Mouse (Mus musculus): Measurements from ENCODE around the gene Irf2bp2. TPM values are rescaled to one million over a fixed set of nuclear protein-coding genes. Genes with fewer than 3 reads are reported as not detected.

Gene Irf2bp2
- polyA plus RNA-seq, 1 experiment = 51.5 TPM

DNA sequence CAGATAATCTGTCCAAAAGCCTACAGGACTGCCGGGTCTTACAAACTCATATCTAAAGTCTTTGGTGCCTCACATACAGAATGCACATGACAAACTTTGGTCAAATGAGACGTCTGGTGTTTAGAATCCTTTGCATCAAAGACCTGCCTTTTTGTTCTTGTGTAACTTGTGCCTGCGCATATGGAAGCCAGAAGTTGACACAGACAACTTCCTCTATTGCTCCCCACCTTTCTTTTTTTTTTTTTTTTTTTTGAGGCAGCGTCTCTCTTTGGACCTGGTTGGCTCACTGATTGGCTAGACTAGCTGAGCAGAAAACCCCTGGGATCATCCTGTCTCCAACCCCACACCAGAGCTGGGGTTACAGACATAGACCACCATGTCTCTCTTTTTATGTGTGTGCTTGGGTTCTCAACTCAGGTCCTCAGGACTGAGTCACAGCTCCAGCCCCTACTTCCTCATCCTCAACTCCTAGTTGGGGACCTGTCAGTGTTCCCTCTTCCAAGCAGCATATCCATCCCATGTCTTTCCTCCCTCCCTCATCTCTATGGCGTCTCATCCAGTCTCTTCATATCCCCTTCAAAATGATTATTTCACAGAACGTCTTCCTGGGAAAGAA, 20.6 kb downstream of the Irf2bp2 start:
- H3K4me3 ChIP-seq (replicated peaks) = no peak overlapping the region
- peaks cover 2% of the 10 kb centered on the region for H3K36me3 ChIP-seq (replicated peaks; ENCODE audit: low read length)
- H3K4me1 ChIP-seq = peaks cover 67% of the 10 kb centered on the region
- no peak for TF ChIP-seq FLI1 (IDR thresholded peaks at IDR 0.05; ENCODE audit: low read length)
- no peaks in the 10 kb centered on the region for H3K27me3 ChIP-seq (replicated peaks)
- H3K9me3 ChIP-seq = no peaks in the 10 kb centered on the region

DNA sequence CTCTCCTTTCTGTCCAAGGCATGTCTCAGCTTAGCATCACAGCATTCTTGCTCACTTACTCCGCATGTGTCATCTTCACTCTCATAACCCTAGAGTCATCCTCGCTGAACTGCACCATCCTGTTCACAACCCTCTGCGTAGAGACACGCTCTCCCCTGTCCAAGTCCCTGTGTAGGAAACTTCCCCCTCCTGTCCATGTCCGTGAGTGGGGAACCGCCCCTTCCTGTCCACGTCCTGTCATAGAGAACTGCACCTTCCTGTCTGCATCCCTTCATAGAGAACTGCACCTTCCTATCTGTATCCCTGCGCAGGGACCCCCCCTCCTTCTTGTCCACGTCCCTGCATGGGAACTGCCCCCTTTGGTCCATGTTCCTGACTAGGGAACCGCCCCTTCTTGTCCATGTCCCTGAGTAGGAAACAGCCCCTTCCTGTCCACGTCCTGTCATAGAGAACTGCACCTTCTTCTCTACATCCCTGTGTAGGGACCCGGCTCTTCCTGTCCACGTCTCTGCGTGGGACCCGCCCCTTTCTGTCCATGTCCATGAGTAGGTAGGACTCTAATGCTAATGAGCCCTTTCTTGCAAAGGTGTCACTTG, 22.6 kb downstream of the Irf2bp2 start:
- no peak for TF ChIP-seq FLI1 (IDR thresholded peaks at IDR 0.05; ENCODE audit: low read length)
- TF ChIP-seq GATA1 (IDR thresholded peaks at IDR 0.05; ENCODE audit: borderline replicate concordance, low read length) = no peak
- Histone ChIP-seq H3K36me3 (replicated peaks; ENCODE audit: low read length) (no peaks in the 10 kb centered on the region), H3K27me3 (replicated peaks) (no peaks in the 10 kb centered on the region), H3K9me3 (no peaks in the 10 kb centered on the region), H3K4me3 (replicated peaks) (peak overlapping the region; percentile 70), H3K4me1 (peaks cover 73% of the 10 kb centered on the region)

DNA sequence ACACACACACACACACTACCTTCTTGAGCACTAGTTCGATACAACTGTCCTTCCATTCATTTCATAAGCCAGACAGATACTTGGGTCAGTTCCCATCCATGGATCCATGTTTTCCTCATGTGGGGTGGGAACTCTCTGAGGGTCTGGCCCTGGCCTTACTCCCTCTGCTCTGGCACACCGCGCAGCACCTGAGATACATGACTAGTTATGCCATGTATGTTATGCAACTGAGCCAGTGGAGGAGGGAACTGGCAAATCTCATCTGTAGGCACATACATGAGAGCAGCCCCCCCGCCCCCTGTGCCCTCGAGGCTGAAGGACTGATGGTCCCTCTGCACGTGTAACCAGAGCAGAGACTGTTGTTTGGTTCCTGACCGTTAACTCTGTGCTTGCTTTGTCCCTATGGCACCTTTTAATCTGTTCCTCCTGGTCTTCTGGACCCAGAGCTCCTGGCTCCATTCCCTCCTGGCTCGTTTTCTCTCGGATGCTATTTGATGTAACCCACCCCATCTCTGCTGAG, 23.2 kb downstream of the Irf2bp2 start:
- TF ChIP-seq FLI1 (IDR thresholded peaks at IDR 0.05; ENCODE audit: low read length) = no peak
- no peak for TF ChIP-seq GATA1 (IDR thresholded peaks at IDR 0.05; ENCODE audit: borderline replicate concordance, low read length)
- H3K9me3 ChIP-seq = no peaks in the 10 kb centered on the region
- no peaks in the 10 kb centered on the region for H3K27me3 ChIP-seq (replicated peaks)
- H3K36me3 ChIP-seq (replicated peaks; ENCODE audit: low read length) = no peaks in the 10 kb centered on the region
- no peak overlapping the region for H3K4me3 ChIP-seq (replicated peaks)
- peaks cover 73% of the 10 kb centered on the region for H3K4me1 ChIP-seq

DNA sequence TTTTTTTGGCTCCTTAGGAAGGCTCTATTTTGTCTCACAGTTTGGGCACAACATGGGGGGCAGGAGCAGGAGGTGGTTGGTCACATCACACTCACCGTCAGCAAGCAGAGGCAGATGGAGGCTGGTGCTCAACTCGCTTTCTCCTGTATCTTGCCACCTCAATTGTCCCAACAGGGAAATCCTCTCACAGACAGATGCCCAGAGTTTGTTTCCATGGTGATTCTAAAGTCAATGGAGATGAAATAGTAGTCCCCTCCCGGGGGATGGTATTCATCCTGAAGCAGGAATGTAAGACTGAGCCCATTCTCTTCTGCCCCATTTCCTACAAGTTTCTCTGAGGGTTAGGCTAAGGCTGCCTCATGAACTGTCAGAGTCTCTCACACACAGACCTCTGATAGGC, 23.7 kb downstream of the Irf2bp2 start:
- no peak overlapping the region for H3K4me3 ChIP-seq (replicated peaks)
- peaks cover 73% of the 10 kb centered on the region for H3K4me1 ChIP-seq
- H3K36me3 ChIP-seq (replicated peaks; ENCODE audit: low read length) = no peaks in the 10 kb centered on the region
- TF ChIP-seq FLI1 (IDR thresholded peaks at IDR 0.05; ENCODE audit: low read length) (no peak), GATA1 (IDR thresholded peaks at IDR 0.05; ENCODE audit: borderline replicate concordance, low read length) (no peak)
- H3K27me3 ChIP-seq (replicated peaks) = no peaks in the 10 kb centered on the region
- H3K9me3 ChIP-seq = no peaks in the 10 kb centered on the region

DNA sequence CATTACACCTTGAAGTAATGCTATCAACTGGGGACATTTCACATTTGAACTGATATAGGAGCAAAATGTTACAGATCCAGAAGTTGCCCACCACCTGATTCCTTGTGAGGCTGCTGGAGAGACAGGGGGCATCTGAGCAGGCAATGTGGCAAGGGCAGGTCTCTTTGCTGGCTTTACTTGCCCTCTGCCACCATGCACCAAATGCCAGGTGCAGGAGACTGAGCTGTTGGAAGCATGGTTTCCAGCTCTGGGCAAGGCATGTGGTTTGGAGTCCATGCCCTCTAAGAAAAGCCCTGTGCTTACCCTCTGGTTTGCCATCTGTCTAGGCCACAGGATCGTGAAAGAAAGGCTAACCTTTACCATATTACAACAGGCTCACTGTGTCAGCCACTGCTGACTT, 24.1 kb downstream of the Irf2bp2 start:
- Histone ChIP-seq H3K36me3 (replicated peaks; ENCODE audit: low read length) (no peaks in the 10 kb centered on the region), H3K9me3 (no peaks in the 10 kb centered on the region), H3K4me3 (replicated peaks) (no peak overlapping the region), H3K4me1 (peaks cover 74% of the 10 kb centered on the region), H3K27me3 (replicated peaks) (no peaks in the 10 kb centered on the region)
- TF ChIP-seq FLI1 (IDR thresholded peaks at IDR 0.05; ENCODE audit: low read length) (no peak), GATA1 (IDR thresholded peaks at IDR 0.05; ENCODE audit: borderline replicate concordance, low read length) (no peak)

DNA sequence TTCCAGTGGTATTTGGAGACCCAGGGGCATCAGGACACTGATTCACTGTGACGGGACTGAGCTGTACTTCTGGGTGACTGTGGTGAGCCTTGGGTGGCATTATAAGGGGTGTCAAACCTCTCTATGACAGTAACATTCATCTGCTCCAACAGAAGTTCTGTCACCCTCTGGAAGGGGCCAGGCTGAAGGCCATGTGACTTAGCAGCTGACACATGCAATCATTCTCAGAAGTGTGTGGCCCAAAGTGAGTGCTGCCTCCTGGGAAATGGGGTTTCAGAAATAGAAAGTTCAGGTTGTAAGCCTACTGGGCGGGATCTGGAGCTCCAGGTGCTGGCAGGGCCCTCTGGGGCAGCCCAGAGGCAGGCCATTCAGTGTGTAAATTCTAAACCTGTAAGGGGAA, 26.1 kb downstream of the Irf2bp2 start:
- H3K36me3 ChIP-seq (replicated peaks; ENCODE audit: low read length) = no peaks in the 10 kb centered on the region
- peaks cover 89% of the 10 kb centered on the region for H3K4me1 ChIP-seq
- H3K9me3 ChIP-seq = no peaks in the 10 kb centered on the region
- no peaks in the 10 kb centered on the region for H3K27me3 ChIP-seq (replicated peaks)
- TF ChIP-seq FLI1 (IDR thresholded peaks at IDR 0.05; ENCODE audit: low read length) = no peak
- TF ChIP-seq GATA1 (IDR thresholded peaks at IDR 0.05; ENCODE audit: borderline replicate concordance, low read length) = no peak
- no peak overlapping the region for H3K4me3 ChIP-seq (replicated peaks)

DNA sequence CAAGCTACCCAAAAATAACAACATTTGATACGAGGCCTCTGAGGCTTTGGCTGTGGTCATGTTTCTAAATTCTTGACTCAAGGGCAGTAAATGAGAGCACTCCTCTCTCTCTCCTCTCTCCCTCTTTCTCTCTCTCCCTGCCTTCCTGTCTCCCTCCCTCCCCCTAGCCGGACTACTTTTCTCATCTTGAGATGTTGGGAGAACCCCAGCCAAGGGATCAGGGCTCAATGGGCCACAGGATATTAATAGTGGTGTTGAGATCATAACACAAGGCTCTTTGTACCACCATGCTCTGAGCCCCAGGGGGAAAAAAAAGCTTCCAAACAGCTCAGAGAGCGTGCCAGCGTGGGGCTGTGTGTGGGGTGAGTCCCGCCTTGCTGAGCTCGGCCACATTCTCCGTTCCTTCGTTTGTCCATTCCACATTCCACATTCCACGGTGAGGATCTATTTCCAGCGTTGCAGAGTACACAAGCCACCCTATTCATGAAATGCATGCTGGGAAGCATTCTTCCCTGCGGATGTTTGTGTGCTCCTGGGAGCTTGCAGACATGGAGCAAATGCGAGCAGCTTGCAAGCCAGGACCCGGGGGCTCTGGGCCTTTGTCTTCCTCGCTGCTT, 27.2 kb downstream of the Irf2bp2 start:
- Histone ChIP-seq H3K4me1 (peaks cover 93% of the 10 kb centered on the region), H3K9me3 (0 out of 2 replicates have a peak, but pooled peaks cover under 1% of the 10 kb centered on the region), H3K27me3 (replicated peaks) (no peaks in the 10 kb centered on the region), H3K36me3 (replicated peaks; ENCODE audit: low read length) (no peaks in the 10 kb centered on the region), H3K4me3 (replicated peaks) (peak overlapping the region; percentile 70)
- no peak for TF ChIP-seq GATA1 (IDR thresholded peaks at IDR 0.05; ENCODE audit: borderline replicate concordance, low read length)
- no peak for TF ChIP-seq FLI1 (IDR thresholded peaks at IDR 0.05; ENCODE audit: low read length)

DNA sequence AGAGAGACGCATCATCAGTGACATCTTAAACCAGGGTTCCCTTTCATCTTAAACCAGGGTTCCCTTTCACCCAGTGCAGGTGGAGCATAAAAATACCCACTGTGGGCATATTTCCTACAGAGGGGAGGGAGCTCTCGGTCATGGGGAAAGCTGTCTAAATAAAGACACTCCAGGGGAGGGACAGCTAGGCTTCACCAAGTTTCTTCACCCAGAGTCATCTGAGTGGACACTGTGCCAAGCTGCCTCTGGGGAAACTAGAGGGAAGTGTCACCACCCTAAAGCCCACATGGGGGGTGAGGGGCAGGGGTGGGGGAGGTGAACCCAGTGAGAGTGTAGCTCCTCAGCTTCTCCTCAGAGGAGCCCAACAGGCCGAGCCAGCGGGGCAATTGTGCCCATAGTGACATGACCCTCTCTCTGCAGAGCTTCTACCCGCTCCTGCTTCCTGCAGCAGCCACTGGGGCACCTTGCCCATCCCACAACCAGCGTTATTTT, 27.8 kb downstream of the Irf2bp2 start:
- no peaks in the 10 kb centered on the region for H3K27me3 ChIP-seq (replicated peaks)
- peak overlapping the region; percentile 70 for H3K4me3 ChIP-seq (replicated peaks)
- H3K36me3 ChIP-seq (replicated peaks; ENCODE audit: low read length) = no peaks in the 10 kb centered on the region
- no peak for TF ChIP-seq FLI1 (IDR thresholded peaks at IDR 0.05; ENCODE audit: low read length)
- no peak for TF ChIP-seq GATA1 (IDR thresholded peaks at IDR 0.05; ENCODE audit: borderline replicate concordance, low read length)
- H3K4me1 ChIP-seq = peaks cover 88% of the 10 kb centered on the region
- H3K9me3 ChIP-seq = 0 out of 2 replicates have a peak, but pooled peaks cover 3% of the 10 kb centered on the region

DNA sequence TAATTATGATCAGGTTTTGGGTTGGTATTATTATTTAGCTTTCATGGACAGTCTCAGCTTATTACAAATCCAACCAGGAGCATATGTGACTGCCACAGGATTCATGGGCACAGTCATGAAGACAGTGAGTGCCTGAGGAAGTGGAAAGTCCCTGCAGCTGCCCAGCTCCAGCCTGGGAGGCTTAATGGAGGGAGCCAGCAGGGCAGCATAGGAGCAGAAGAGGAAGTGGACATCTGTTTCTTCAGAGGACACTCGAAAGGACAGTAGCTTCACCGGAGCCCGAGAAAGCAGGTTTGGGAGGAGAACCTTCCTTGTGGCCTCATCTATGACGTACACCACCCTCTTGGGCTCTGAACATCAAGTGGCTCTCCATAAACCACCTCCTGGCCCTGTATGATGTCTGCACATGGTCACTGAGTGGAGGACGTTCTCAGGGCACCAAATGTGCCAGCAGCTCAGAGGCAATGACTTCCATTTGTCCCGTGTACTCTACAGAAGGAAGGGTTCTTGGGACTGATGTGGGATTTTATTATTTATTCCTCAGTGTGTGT, 28.5 kb downstream of the Irf2bp2 start:
- Histone ChIP-seq H3K27me3 (replicated peaks) (no peaks in the 10 kb centered on the region), H3K4me3 (replicated peaks) (peak overlapping the region; percentile 66), H3K4me1 (peaks cover 82% of the 10 kb centered on the region), H3K9me3 (0 out of 2 replicates have a peak, but pooled peaks cover 3% of the 10 kb centered on the region), H3K36me3 (replicated peaks; ENCODE audit: low read length) (no peaks in the 10 kb centered on the region)
- TF ChIP-seq FLI1 (IDR thresholded peaks at IDR 0.05; ENCODE audit: low read length) = no peak
- no peak for TF ChIP-seq GATA1 (IDR thresholded peaks at IDR 0.05; ENCODE audit: borderline replicate concordance, low read length)
